Mouse (Mus musculus) cerebellum, adult 11-12 months (tissue): ENCODE measurements around the gene Gm20671.
A peak's percentile ranks its signal among the peaks of the same experiment; 100 is the strongest.
"Not testable (repeated sequence)": the region's sequence is repeated elsewhere in the genome, so short reads cannot be mapped to it uniquely, and the experiment has no call there.

ENCODE experiments used
- DNase-seq: peaks from one replicate; pipeline ENCODE4 v3.0.0; 2022

Gm20671 gene

DNA sequence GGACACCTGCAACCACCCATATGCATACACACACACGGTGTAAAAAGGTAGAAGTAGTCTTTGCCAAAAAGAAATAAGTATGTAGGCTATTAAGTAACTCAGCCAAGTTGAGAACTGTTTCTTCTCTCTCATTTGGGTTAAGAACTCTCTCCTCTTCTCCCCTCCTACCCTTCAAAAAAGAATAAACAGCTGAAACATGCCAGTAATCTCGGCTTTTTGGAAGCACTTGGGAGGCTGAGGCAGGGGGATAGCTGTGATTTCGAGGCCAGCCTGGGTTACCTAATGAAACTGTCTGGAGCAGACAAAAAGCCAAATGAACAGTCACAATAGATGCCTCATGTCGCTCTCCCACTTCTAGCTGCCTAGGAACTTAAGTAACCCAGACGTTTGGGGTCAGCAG lies 42.2 kb downstream of the Gm20671 start:
- no peak for DNase-seq

DNA sequence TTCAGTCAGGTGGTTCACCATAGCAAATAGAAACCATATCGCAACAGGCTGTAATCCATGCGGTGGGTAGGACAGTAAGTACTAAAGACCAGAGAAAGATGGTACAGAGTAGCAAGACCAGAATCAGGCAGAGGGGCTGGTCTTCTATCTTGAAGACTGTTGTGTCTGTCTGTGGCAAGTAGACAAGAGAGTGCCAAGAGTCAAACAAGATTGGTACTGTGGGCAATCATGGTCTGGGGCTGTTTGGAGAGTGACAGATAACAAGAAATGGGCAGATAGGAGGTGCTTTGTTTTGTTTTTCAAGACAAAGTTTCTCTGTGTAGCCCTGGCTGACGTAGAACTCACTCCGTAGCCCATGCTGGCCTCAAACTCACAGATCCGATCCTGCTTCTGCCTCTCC lies 45.3 kb downstream of the Gm20671 start:
- no peak for DNase-seq

DNA sequence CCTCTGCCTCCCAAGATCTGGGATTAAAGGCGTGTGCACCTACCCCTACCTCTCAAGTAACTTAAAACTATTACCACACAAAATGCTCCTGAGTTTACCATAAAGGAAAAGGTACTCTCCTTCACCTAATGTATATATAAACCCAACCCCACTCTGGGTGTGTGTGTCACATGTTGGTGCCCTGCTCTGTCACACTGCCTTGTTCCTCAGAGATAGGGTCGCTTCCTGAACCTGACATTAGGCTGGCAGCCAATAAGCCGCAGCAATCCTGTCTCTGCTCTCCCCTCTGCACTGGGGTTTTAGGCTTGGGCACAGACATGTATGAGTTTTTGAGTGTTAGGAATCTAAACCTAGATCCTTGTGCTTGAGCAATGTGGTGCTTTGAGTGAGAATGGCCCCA lies 48.7 kb downstream of the Gm20671 start:
- no peak for DNase-seq

DNA sequence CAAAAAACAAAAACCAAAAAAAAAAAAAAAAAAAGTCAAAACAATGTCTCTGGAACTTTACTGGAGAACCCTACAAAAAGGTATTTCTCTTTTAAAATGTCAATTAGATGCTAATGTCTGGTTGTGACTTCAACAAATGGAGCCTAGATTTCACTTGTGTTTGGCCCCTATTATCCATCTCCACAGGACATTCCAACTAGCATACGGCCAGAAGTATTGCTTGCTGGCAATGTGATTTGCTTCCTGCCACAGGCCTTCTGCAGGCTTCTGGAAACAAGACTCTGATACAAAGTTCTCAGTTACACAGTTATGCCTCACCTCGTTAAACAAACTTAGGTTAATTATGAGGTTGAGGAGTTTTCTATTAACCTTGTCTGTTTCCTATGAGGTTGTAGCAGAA lies 54.5 kb downstream of the Gm20671 start:
- peak; percentile 31 for DNase-seq

DNA sequence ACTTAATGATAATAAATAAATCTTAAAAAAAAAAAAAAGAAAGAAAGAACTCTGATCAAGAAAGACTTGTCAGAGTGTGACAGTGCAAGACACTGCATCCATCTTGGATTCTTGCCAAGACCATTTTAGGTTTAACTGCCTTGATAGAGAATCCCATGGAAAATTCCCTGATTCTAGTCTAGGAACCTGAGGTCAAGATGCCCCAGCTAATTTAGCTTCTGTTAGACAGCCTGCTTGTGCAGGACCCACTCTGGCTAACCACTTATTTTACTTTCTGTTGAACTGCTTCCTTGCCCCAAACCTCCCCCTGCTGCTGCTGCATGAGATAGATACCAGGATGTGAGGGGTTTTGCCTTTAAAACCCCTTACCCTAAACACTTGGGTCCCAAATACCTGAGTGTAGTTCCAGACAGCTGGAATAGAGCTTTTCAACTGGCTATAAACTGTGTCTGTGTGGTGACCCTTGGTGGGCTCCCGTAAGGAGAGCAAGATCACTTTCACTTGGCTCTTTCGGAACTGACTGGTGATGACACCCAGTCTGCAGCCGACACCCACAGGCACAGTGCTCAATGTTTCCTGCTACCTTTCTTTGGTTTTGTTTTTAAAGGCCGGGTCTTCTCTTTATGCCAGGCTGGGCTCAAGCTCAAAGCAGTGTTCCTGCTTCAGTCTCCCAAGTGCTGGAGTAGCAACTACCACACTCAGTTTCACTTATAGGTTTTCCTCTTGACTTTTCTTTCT lies 59.1 kb downstream of the Gm20671 start:
- no peak for DNase-seq

DNA sequence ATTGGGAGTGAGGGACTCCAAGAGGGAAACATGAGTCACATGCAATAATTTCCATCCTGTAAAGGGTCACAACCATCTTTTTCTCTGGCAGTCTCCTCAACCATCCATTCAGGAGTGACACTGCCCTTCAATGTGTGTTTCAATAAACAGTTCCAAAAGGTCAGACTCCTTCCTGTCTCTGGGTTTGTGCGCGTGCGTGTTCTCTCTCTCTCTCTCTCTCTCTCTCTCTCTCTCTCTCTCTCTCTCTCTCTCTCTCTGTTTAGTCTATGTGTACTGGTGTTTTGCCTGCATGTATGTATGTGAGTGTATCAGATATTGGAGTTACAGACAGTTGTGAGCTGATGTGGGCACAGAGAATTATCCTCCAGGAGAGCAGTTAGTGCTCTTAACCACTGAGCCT lies 59.9 kb downstream of the Gm20671 start:
- no peak for DNase-seq

DNA sequence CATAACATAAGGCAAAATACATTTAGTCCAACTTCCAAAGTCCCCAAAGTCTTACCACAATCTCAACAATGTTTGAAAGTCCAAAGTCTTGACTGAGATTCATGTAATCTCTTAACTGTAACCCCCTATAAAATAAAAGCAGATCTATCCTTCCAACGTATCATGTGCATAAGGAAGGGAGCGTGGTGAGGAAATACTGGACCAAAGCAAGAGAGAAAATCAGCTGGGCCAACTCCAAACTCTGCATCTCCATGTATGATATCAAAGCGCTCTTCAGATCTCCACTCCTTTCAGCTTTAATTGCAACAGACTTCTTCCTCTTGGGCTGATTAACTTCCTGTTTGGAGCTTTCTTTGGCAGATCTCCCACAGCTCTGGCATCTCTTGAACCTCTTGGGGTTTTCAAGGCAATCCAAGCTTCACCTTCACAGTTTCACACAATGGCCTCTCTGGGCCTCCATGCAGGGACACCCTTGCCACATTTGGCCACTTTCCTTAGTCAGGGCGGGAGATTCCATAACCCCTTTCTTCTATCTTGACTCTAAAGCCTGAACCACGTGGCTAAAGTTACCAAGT lies 65.3 kb downstream of the Gm20671 start:
- no peak for DNase-seq

DNA sequence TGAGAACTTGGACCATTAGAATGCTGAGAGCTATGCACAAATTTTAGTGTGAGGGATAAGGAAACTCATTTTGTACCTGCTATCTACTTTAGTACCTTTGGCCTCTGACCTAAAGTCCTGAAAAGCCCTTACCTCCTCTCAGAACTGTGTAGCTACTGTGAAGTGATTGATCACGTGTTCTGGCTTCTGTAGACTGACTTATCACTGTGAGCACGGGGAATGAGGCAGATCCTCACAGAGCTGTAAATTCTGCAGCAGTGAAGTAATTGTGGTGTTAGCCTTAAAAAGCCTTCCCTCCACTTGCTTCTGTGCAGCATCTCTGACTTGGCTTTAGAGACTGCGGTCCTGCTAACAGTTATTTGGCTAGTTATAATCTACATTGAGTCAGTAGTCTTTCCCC lies 66.1 kb downstream of the Gm20671 start:
- DNase-seq, result no peak

DNA sequence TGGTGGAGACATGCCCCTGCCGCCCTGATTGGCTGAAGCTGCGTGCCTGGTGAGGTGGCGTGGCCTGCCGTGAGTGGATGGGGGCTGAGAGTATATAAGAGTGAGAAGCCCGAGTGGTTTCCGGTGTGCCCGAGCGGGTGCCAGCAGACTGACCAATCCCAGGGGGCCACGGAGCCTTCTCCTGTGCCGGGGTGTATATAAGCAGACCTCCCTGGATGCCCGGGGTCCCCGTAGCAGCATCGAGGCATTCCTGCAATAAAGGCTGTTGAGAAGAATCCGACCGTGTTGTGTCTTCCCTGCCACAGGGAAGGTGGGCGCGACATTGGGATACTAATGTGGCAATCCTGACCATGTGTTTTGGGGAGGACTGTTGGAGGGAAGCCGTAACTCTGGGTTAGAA lies 66.6 kb downstream of the Gm20671 start:
- not testable (repeated sequence) for DNase-seq

- DNase-seq, result no peak
Measured at GRCm38 (mm10) chr5:32759662-32760061, 67.2 kb downstream of the Gm20671 start.

- no peak for DNase-seq
Measured at GRCm38 (mm10) chr5:32756141-32756540, 70.8 kb downstream of the Gm20671 start.

DNA sequence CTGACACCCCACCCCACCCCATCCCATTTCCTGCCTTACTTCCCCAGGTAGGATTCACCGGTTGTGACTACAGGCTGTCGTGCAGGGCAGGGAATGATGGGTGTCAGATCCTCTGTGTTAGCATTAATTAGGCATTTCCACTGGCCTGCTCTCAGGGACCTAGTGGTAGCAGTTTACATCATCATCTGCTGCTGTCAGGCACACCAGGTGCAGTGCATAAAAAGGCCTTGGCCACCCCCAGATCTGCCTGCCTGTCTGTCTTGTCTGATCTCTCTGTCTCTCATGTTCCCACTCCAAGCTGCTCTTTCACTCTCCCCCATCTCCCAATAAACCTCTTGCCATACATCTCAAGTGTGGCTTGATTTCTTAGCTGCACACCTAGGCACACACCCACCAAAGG lies 75.2 kb downstream of the Gm20671 start:
- no peak for DNase-seq

DNA sequence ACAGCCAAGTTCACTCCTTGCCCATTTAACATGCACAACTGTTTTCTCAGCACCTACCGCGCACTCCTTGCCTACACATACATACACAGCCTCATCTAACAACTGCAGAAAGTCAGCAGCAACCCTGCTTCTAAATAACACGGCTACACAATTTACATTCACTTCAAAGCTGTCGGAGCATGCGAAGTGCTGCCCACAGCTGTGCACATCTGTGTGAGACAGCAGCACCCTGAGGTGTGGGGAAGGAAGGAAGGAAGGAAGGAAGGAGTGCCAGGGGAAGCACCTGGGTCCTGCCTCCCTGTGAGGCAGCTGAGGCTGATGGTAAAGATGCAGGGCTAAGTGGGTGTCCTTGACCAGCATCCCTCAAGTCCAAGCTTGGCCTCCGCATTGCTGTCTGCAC lies 78.0 kb downstream of the Gm20671 start:
- DNase-seq, result no peak

- DNase-seq, result peak; percentile 58
Measured at GRCm38 (mm10) chr5:32747650-32748375, 79.1 kb downstream of the Gm20671 start.

DNA sequence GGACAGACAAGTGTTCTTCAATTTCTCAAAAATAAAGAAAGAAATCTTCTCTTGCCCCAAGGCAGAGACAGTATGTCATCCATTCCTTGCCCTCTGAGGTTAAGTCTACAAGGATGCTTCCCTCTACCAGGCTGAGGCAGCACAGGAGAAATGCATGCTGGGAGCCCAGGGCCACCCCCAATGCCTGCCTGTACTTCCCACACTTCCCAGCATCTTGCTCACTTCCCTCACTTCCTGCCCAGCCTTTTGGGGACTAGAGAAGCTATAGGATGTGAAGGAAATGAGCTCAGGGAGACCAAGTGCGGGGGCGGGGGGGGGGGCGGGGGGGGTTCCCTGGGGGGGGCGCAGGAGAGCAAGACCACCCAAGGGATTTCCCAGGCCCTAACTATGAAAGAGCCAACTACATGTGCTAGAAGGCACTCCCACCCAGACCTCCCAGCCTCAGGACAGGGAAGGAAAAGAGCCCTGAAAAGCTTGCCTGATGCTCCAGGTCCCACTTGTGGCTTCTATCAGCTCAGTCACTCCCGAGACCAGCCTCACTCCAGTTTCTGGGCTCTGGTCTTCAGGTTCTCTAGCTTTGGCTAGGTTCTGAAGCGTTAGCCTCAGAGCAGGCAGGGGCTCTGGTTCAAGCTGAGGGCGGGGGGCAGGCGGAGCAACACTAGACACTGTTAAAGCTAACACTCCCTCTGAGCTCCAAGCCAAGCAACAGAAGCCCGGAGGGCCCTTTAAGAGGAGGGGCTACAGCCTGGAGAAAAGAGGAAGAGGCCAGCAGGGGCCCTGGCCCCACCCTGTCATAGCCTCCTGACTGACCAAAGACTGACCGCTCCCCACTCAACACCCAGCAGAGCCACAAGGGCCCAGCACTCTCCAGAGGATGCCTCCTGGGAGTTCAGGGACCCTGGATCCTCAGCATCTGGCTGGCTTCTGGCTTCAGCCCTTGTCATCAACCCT lies 80.9 kb downstream of the Gm20671 start:
- DNase-seq, result peak; percentile 42

- DNase-seq, result peak; percentile 80
Measured at GRCm38 (mm10) chr5:32742149-32742548, 84.8 kb downstream of the Gm20671 start.

- DNase-seq, result not testable (repeated sequence)
Measured at GRCm38 (mm10) chr5:32741377-32741776, 85.5 kb downstream of the Gm20671 start.

- not testable (repeated sequence) for DNase-seq
Measured at GRCm38 (mm10) chr5:32740850-32741249, 86.1 kb downstream of the Gm20671 start.

- no peak for DNase-seq
Measured at GRCm38 (mm10) chr5:32740138-32740537, 86.8 kb downstream of the Gm20671 start.

DNA sequence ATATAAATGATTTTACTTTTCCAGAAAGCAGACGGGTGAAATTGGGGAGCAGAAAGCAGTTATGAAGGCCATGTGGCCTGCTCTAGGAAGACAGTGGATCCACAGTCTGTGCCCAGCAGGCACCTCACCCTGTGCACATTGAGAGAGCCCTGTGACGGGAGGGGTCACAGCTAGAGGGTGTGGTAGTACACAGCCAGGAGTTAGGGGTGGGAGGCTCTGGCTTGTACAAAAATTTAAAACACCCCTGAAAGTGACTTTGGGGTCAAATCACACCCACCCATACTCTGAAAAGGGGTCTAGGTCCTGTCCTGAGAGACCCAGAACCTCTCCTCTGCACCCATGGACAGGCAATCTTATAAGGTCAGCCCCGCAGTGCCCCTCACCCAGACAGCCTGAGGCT lies 90.1 kb downstream of the Gm20671 start:
- not testable (repeated sequence) for DNase-seq

DNA sequence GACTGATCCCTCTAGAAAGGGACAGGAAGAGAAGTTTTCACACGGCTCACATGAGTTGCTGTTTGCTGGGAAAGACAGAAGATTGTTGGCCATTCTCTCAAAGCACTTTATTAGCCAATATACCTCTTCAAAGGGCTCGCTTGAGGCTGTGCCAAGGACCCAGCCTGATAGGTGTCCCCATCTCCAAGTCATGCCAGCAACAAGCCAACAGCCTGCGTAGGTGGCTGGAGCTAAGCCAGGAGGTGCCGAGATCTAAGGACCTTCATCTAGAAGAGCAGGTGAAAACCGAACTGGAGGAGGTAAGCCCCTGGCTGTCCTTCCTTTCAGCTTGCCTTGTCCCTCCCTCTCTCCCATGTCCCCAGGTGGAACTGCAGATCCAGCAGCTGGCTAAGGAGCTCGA lies 91.1 kb downstream of the Gm20671 start:
- DNase-seq, result peak; percentile 52

DNA sequence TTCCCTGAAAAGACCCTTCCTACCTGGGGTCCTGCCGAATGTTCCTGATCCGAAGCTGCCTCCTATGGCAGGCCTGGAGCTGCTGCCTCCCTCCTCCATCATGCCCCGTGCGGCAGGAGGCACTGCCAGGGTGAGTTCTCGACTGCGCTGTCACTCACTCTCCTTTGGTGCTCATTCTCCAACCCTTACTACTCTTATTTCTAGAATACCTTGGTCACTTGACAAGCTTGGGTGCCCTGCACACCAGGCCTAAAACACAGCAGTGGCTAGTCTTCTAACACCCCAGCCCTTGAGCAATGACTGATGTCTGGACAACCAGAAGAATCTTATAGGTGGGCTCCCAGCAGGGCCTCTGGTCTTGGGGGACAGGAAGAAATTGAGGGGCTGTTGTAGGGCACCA lies 93.0 kb downstream of the Gm20671 start:
- not testable (repeated sequence) for DNase-seq

DNA sequence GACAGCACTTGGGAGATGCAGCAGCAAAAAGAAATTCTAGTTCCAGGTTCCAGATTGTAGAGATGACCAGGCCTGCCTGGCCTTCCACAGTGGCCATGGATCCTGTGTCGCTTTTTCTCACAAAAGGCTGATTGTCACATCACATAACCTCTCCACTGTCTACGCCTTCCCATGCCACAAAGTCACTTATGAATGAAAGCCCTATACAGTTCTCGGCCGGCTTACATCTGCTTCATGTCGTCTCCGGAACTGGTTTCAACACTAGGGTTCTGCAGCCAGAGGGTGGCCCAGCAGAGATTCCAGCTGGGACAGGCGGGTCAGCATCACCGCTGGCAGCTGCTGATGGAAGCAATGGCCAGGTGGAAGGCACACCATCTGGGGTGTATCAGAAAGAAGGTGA lies 98.1 kb downstream of the Gm20671 start:
- no peak for DNase-seq
